Mouse (Mus musculus) embryonic facial prominence, embryonic 14.5 days (tissue): ENCODE measurements around the gene Tmem131. TPM values are rescaled to one million over a fixed set of nuclear protein-coding genes. Genes with fewer than 3 reads are reported as not detected.

Experiments used
- ATAC-seq: fragments of 200-750 bp; cut with Nextera tagmentation; 2 replicates; pipeline ENCODE4 v1.8.0; 2017; ENCODE audit warnings: low read depth, moderate number of reproducible peaks, moderate TSS enrichment
- DNase-seq: peaks from one replicate; pipeline ENCODE4 v3.0.0-alpha.2; 2015; ENCODE audit warnings: low spot score
- H3K27ac ChIP-seq: fragments of 300-500 bp; sonication (generic); replicated peaks from 2 replicates; pipeline ENCODE4 v1.5.1; 2014; ENCODE audit warnings: low read depth, mild to moderate bottlenecking, low read length, moderate library complexity
- H3K27me3 ChIP-seq: fragments of 300-500 bp; sonication (generic); replicated peaks from 2 replicates; pipeline ENCODE4 v1.6.1; 2014; ENCODE audit warnings: low read length; ENCODE audit not compliant: control insufficient read depth, insufficient read depth
- H3K36me3 ChIP-seq: fragments of 300-500 bp; sonication (generic); 2 replicates; pipeline ENCODE4 v1.6.1; 2014; ENCODE audit warnings: low read length, mixed read lengths; ENCODE audit not compliant: control insufficient read depth, insufficient read depth
- H3K4me1 ChIP-seq: fragments of 300-500 bp; sonication (generic); 2 replicates; pipeline ENCODE4 v1.6.1; 2014; ENCODE audit warnings: antibody characterized with exemption, low read length; ENCODE audit not compliant: control insufficient read depth, insufficient read depth
- H3K4me2 ChIP-seq: fragments of 300-500 bp; sonication (generic); 2 replicates; pipeline ENCODE4 v1.6.1; 2014; ENCODE audit warnings: low read depth, mild to moderate bottlenecking, low read length, moderate library complexity, mixed read lengths
- H3K4me3 ChIP-seq: fragments of 300-500 bp; sonication (generic); 2 replicates; pipeline ENCODE4 v1.5.1; 2014; ENCODE audit warnings: low read depth, mild to moderate bottlenecking, low read length
- H3K9ac ChIP-seq: fragments of 300-500 bp; sonication (generic); 2 replicates; pipeline ENCODE4 v1.6.1; 2014; ENCODE audit warnings: low read depth, mild to moderate bottlenecking, low read length, moderate library complexity, mixed read lengths
- H3K9me3 ChIP-seq: fragments of 300-500 bp; sonication (generic); 2 replicates; pipeline ENCODE4 v1.6.1; 2016; ENCODE audit warnings: low read length; ENCODE audit not compliant: control insufficient read depth
- WGBS: fragments of 180-500 bp; shearing (Covaris S2); extraction: QIAGEN DNeasy Blood & Tissue Kit; methylation state at CpG from one replicate; pipeline ENCODE4 v1.1.7; 2014; 5-methylcytosine and 5-hydroxymethylcytosine counted together
- polyA plus RNA-seq: library from polyadenylated mRNA; unstranded; fragments of >200 nt; fragmentation: Nextera tagmentation; extraction: Ambion mirVana; gene quantifications from 2 replicates; pipeline ENCODE4 v1.2.1, GENCODE M21; 2014

The Tmem131 gene
- polyA plus RNA-seq, 1 experiment from 2014 or later = 22.4 TPM

DNA sequence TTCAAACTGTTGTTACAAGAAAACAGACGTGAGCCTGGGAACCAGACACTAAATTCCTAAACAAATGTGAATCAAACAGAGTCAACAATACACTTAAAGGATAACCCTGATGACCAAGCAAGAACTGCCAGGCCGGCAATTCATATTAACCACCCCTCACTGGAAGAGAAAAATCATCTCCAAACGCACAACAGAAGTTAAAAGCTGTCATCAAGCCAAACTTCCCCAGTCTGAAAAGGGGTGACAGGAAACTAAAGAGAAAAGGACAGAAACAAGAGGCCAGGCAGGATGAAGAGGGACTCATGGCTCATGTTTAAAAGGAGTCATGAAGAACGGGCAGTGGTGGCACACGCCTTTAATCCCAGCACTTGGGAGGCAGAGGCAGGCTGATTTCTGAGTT lies 17.7 kb downstream of the Tmem131 start:
- H3K27ac ChIP-seq = no peak overlapping the region
- peaks cover 12% of the 10 kb centered on the region; the same call in 1 of the 2 replicates for H3K4me1 ChIP-seq
- no peaks in the 10 kb centered on the region for H3K36me3 ChIP-seq
- H3K4me2 ChIP-seq = no peak overlapping the region
- no peak overlapping the region for H3K4me3 ChIP-seq
- H3K9me3 ChIP-seq = no peaks in the 10 kb centered on the region
- WGBS = 63% methylated on average over 5 of the region's 5 CpGs
- no peak overlapping the region for H3K9ac ChIP-seq
- DNase-seq = no peak
- no peak for ATAC-seq
- no peaks in the 10 kb centered on the region for H3K27me3 ChIP-seq

- Histone ChIP-seq H3K36me3 (no peaks in the 10 kb centered on the region), H3K27ac (no peak overlapping the region), H3K4me2 (no peak overlapping the region), H3K9ac (no peak overlapping the region), H3K27me3 (no peaks in the 10 kb centered on the region), H3K4me1 (peaks cover 19% of the 10 kb centered on the region; the same call in 1 of the 2 replicates), H3K4me3 (no peak overlapping the region), H3K9me3 (no peaks in the 10 kb centered on the region)
- 64% methylated on average over 2 of the region's 2 CpGs for WGBS
- ATAC-seq (no peak), DNase-seq (no peak)
These were observed 18.6 kb downstream of the Tmem131 start for GRCm38 (mm10) chr1:36924853-36925252.

DNA sequence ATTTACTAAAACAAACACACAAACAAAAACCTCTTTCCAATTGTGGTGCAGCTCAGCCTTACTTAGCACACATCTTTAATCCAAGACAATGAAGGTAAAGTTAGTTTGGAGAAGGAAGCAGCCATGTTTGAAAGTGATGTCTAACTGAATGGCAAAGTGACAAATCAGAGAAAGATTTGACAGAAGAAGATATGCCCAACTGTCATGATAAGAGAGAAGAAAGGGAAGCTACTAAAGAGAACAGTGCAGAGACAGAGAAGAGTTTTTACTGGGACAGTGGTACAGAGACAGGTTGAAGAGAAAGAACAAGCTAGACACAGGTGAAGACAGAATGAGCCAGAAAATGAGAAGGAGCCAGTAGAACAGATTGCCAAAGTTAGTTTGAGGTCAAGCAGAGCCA lies 19.6 kb downstream of the Tmem131 start:
- Histone ChIP-seq H3K9ac (no peak overlapping the region), H3K9me3 (no peaks in the 10 kb centered on the region), H3K4me3 (no peak overlapping the region), H3K4me2 (no peak overlapping the region), H3K4me1 (peaks cover 20% of the 10 kb centered on the region; the same call in 1 of the 2 replicates), H3K27me3 (no peaks in the 10 kb centered on the region), H3K27ac (no peak overlapping the region), H3K36me3 (no peaks in the 10 kb centered on the region)
- DNase-seq (no peak), ATAC-seq (no peak)

DNA sequence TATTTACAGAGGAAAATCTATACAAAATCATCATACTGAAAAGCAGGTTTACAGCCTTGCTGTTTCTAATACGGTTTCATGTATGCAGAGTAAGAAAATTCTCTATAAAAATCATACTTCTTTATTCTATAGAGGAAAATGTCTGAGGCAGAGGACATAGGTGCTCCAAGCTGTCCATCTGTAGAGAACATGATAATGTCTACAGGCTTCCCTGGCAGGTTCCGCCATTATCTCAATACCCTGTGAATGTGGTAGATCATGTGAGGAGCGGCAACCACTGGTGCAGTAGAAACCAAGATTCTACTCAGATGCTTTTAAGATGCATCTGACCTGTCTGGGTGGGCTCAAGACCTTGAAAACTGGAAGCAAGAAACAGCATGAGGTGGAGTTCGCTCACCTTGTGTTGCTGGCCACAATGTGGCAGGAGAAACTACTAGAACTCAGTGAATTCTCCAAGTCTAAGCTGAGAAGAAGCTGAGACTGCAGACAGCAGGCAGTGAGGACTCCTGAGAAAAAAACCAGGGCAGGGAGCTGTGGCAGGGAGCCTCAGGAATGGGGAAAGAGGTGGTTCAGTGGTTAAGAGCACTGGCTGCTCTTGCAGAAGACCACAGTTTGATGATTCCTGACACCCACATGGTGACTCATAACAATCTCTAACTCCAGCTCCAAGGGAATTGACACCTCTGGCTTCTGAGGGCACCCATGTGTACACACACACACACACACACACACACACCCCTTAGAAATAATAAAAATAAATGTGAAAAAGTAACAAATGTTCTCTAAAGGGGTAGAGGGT lies 20.6 kb downstream of the Tmem131 start:
- no peaks in the 10 kb centered on the region for H3K27me3 ChIP-seq
- no peaks in the 10 kb centered on the region for H3K36me3 ChIP-seq
- H3K9ac ChIP-seq = no peak overlapping the region
- ATAC-seq (no peak), DNase-seq (no peak)
- H3K9me3 ChIP-seq = no peaks in the 10 kb centered on the region
- no peak overlapping the region for H3K27ac ChIP-seq
- H3K4me2 ChIP-seq = no peak overlapping the region
- 98% methylated on average over 4 of the region's 4 CpGs for WGBS
- peaks cover 22% of the 10 kb centered on the region; the same call in 1 of the 2 replicates for H3K4me1 ChIP-seq
- H3K4me3 ChIP-seq = no peak overlapping the region

DNA sequence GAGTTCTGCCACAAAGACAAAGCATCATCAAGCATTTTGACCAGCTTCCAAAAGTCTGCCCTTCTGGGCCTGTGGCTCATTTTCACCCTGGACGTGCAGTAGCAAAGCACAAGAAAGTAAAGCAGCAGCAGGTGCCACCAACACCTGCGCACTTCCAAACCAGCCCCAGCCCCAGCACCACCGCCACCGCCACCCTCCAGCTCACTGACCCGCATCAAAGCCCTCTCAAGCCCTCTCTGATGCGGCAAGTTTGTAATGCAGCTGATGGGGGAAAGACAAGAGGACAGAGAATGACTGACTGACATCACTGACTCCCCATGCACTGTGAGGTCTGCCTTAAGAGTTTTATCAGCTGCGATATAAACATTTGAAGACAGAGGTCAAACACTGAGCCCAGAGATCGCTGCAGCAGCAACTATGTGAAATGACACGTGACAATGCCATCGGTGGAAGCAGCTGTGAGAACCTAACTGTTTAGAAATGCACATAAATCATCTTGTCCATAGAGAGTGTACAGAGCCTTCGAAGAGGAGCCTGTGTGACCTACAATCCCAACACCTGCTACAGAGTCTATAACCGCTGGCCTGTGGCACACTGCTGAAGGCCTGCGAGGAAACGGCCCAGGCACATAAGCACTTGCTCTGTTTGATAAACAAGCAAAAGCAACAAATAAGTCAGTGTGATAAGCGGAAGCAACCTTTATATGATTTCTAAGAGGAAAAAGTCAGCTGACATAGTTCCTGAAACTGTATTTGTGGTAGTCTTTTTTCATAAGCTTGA lies 21.7 kb downstream of the Tmem131 start:
- Histone ChIP-seq H3K27me3 (no peaks in the 10 kb centered on the region), H3K9ac (no peak overlapping the region), H3K9me3 (no peaks in the 10 kb centered on the region), H3K4me1 (peaks cover 22% of the 10 kb centered on the region; the same call in 1 of the 2 replicates), H3K4me2 (no peak overlapping the region), H3K36me3 (no peaks in the 10 kb centered on the region), H3K27ac (no peak overlapping the region), H3K4me3 (no peak overlapping the region)
- DNase-seq = no peak
- no peak for ATAC-seq
- 73% methylated on average over 15 of the region's 15 CpGs for WGBS

- H3K9ac ChIP-seq = no peak overlapping the region
- H3K27me3 ChIP-seq = no peaks in the 10 kb centered on the region
- 29% methylated on average over 4 of the region's 4 CpGs for WGBS
- H3K4me2 ChIP-seq = no peak overlapping the region
- DNase-seq (no peak), ATAC-seq (no peak)
- peaks cover 20% of the 10 kb centered on the region for H3K4me1 ChIP-seq
- H3K4me3 ChIP-seq = no peak overlapping the region
- H3K36me3 ChIP-seq = no peaks in the 10 kb centered on the region
- no peaks in the 10 kb centered on the region for H3K9me3 ChIP-seq
- H3K27ac ChIP-seq = no peak overlapping the region; the same call in 1 of the 2 replicates
These were observed 22.7 kb downstream of the Tmem131 start for GRCm38 (mm10) chr1:36920726-36921125.

DNA sequence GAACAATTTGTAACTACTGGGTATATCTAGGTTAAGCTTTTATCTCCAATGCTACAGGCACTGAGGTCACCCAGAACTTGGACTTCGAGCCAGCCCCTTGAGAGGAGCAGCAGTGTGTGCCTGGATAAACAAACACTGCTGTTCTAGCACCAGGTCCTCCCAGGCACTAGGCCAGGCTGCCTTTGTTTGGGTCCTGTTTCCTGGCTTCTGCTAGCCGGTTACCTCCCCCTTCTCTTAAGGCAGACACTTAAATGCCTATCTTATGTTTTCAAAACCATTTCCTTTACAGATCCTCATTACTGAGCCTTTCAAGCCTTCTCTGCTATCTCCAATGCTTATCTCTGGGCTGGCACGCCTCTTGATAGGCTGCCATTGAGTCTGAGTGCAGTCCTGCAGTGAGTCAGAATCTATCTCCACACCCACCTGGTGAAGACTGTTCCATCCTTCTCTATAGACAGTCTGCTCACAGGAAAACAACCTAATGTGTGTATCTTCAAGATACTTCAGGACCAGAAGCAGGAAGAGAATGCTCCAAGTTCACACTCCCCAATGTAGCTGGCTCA lies 23.2 kb downstream of the Tmem131 start:
- Histone ChIP-seq H3K4me3 (no peak overlapping the region), H3K36me3 (no peaks in the 10 kb centered on the region), H3K9me3 (no peaks in the 10 kb centered on the region)

GRCm38 (mm10) chr1:36919728-36920127 lies 23.7 kb downstream of the Tmem131 start:
- DNase-seq = no peak
- Histone ChIP-seq H3K9me3 (no peaks in the 10 kb centered on the region), H3K4me1 (peaks cover 25% of the 10 kb centered on the region), H3K27me3 (no peaks in the 10 kb centered on the region), H3K36me3 (no peaks in the 10 kb centered on the region), H3K9ac (no peak overlapping the region), H3K27ac (no peak overlapping the region), H3K4me2 (no peak overlapping the region), H3K4me3 (no peak overlapping the region)
- 88% methylated on average over 1 of the region's 1 CpGs for WGBS
- no peak for ATAC-seq

More for the DNA sequence above, 23.2 kb downstream of the Tmem131 start:
- no peak overlapping the region; the same call in 1 of the 2 replicates for H3K27ac ChIP-seq
- ATAC-seq = no peak; the same call in 1 of the 2 replicates
- no peaks in the 10 kb centered on the region for H3K27me3 ChIP-seq
- no peak for DNase-seq
- H3K4me1 ChIP-seq = peaks cover 22% of the 10 kb centered on the region
- H3K9ac ChIP-seq = no peak overlapping the region
- WGBS = 47% methylated on average over 3 of the region's 3 CpGs
- no peak overlapping the region for H3K4me2 ChIP-seq
